In the genomic region with DNA sequence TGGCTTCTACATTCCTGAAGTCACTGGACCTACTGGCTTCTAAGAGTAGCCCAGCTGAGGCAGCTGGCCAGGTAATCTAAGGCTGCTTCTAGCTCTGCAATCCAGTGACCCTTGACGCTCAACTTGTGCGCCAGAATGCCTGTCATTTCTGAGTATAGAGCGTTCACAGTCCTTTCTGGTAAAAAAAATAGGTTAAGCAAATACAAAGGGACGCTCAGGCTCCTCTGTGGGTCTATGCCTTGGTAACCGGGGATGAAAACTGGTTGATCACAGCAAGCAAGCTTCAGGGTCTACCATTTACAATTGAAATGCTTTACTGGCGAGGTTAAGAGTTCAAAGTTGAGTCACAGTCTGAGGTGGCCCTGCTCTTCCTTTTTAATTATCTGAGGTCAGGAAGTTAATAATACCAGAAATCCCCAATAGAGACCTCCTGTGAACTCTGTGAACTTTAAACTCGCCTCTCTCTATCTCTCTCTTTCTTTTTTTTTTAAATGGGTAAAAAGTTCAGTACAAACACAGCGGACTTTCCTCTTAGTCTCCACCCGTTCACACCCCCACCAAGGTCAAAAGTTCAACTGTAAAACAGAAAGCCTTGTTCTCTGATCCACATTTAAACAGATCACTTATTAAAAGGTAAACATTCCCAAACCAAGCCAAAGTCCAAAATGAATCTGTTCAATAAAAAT, we compare ENCODE assay signal across 9 mouse cellular contexts.
DNase-seq lines count a peak whose midpoint lies in the region; ATAC-seq and TF ChIP-seq lines count a peak whose summit lies in the region.
"Had no signal": no experiment of that assay in that cellular context is flagged by ENCODE, and none has a peak within 500 bp of the region (broad histone marks: within the 10 kb centered on the region; RNA-seq: fewer than 3 reads in every experiment).

No protein-coding gene starts in this region.

- peaks cover 45% of the 10 kb centered on the region for H3K4me1 ChIP-seq in kidney, embryonic 15.5 days
- peaks cover 10% of the 10 kb centered on the region; the same call in 1 of the 2 replicates for H3K4me1 ChIP-seq in lung, postnatal 0 days (ENCODE audit: insufficient read depth, low read depth, low read length)
- H3K4me1 ChIP-seq in forebrain, embryonic 11.5 days (replicated peaks; ENCODE audit: control insufficient read depth, insufficient read depth, low read length): no peaks in the 10 kb centered on the region

- H3K4me2 ChIP-seq in kidney, embryonic 15.5 days: peak overlapping the region; percentile 12; the same call in 1 of the 2 replicates
- peak overlapping the region; percentile 25; the same call in 1 of the 2 replicates for H3K4me2 ChIP-seq in lung, postnatal 0 days (replicated peaks; ENCODE audit: low read depth, low read length)
- H3K4me2 ChIP-seq in forebrain, embryonic 11.5 days (ENCODE audit: low read depth, low read length, severe bottlenecking): no peak overlapping the region
- H3K4me2 ChIP-seq: embryonic facial prominence, embryonic 12.5 days had no signal

- no peak for TF ChIP-seq EP300 in lung, postnatal 0 days (IDR thresholded peaks at IDR 0.05)

- H3K9me3 ChIP-seq in kidney, embryonic 15.5 days (replicated peaks): no peaks in the 10 kb centered on the region
- no peaks in the 10 kb centered on the region for H3K9me3 ChIP-seq in lung, postnatal 0 days (ENCODE audit: low read length)
- H3K9me3 ChIP-seq in forebrain, embryonic 11.5 days (ENCODE audit: control insufficient read depth, low read length): no peaks in the 10 kb centered on the region
- H3K9me3 ChIP-seq: embryonic facial prominence, embryonic 12.5 days had no signal

- no peak for DNase-seq in lung, postnatal 0 days (ENCODE audit: low spot score)
- no peak for DNase-seq in forebrain, embryonic 11.5 days (ENCODE audit: low spot score)
- no peak for DNase-seq in cerebellum, postnatal 14 days
- no peak for DNase-seq in ovary, postnatal 36 days (ENCODE audit: low spot score)
- no peak for DNase-seq in left cerebral cortex, adult 18-20 months (ENCODE audit: low spot score in 2 of 2)

- no peaks in the 10 kb centered on the region for H3K36me3 ChIP-seq in kidney, embryonic 15.5 days
- H3K36me3 ChIP-seq in lung, postnatal 0 days (ENCODE audit: insufficient read depth, low read length): no peaks in the 10 kb centered on the region
- H3K36me3 ChIP-seq in forebrain, embryonic 11.5 days (ENCODE audit: control insufficient read depth, insufficient read depth, low read length): no peaks in the 10 kb centered on the region
- H3K36me3 ChIP-seq: embryonic facial prominence, embryonic 12.5 days had no signal

- 7% methylated on average over 9 of the region's 9 CpGs for WGBS in kidney, embryonic 15.5 days
- WGBS in lung, postnatal 0 days: 25% methylated on average over 9 of the region's 9 CpGs
- 34% methylated on average over 9 of the region's 9 CpGs for WGBS in forebrain, embryonic 11.5 days

- TF ChIP-seq CTCF in lung, postnatal 0 days (IDR thresholded peaks at IDR 0.05): no peak

- H3K27ac ChIP-seq in kidney, embryonic 15.5 days: peak overlapping the region; percentile 82
- no peak overlapping the region for H3K27ac ChIP-seq in lung, postnatal 0 days (ENCODE audit: low read length)
- no peak overlapping the region for H3K27ac ChIP-seq in forebrain, embryonic 11.5 days (ENCODE audit: low read depth, low read length)
- H3K27ac ChIP-seq: embryonic facial prominence, embryonic 12.5 days had no signal

- H3K9ac ChIP-seq in kidney, embryonic 15.5 days: no peak overlapping the region
- no peak overlapping the region for H3K9ac ChIP-seq in lung, postnatal 0 days (replicated peaks; ENCODE audit: low read depth)
- H3K9ac ChIP-seq in forebrain, embryonic 11.5 days (ENCODE audit: low read length): no peak overlapping the region
- H3K9ac ChIP-seq: embryonic facial prominence, embryonic 12.5 days had no signal

- H3K27me3 ChIP-seq in kidney, embryonic 15.5 days: no peaks in the 10 kb centered on the region
- no peaks in the 10 kb centered on the region for H3K27me3 ChIP-seq in lung, postnatal 0 days (replicated peaks; ENCODE audit: insufficient read depth, low read length)
- no peaks in the 10 kb centered on the region for H3K27me3 ChIP-seq in forebrain, embryonic 11.5 days (ENCODE audit: control insufficient read depth, insufficient read depth, low read length)
- H3K27me3 ChIP-seq: embryonic facial prominence, embryonic 12.5 days had no signal

- peak; percentile 65 for ATAC-seq in CD4-positive, CD25-positive, alpha-beta regulatory T cell, adult 4 months
- ATAC-seq in activated CD4-positive, CD25-positive, alpha-beta regulatory T cell, adult 4 months: peak; percentile 52
- ATAC-seq in kidney, embryonic 15.5 days (replicated peaks; ENCODE audit: low FRiP score): peak; percentile 72
- peak; percentile 55 for ATAC-seq in lung, postnatal 0 days
- ATAC-seq in forebrain, embryonic 11.5 days (replicated peaks; ENCODE audit: low FRiP score): no peak

- no peak overlapping the region for H3K4me3 ChIP-seq in kidney, embryonic 15.5 days (replicated peaks)
- no peak overlapping the region for H3K4me3 ChIP-seq in lung, postnatal 0 days (ENCODE audit: low read depth, low read length)
- H3K4me3 ChIP-seq in forebrain, embryonic 11.5 days (ENCODE audit: low read depth, low read length): no peak overlapping the region
- H3K4me3 ChIP-seq: embryonic facial prominence, embryonic 12.5 days had no signal
